Mouse (Mus musculus) midbrain, embryonic 10.5 days (tissue): ENCODE measurements around the gene Olfr1032. TPM values are rescaled to one million over a fixed set of nuclear protein-coding genes. Genes with fewer than 3 reads are reported as not detected.
"Not testable (repeated sequence)": the region's sequence is repeated elsewhere in the genome, so short reads cannot be mapped to it uniquely, and the experiment has no call there.

Source experiments
- DNase-seq: peaks from one replicate; pipeline ENCODE4 v3.0.0-alpha.2; 2017; ENCODE audit warnings: low spot score
- H3K27ac ChIP-seq: fragments of 300-500 bp; sonication (generic); replicated peaks from 2 replicates; pipeline ENCODE4 v1.5.1; 2016; ENCODE audit warnings: mild to moderate bottlenecking
- H3K27me3 ChIP-seq: fragments of 300-500 bp; sonication (generic); 2 replicates; pipeline ENCODE4 v1.6.1; 2016; ENCODE audit warnings: low read depth, mild to moderate bottlenecking; ENCODE audit not compliant: poor library complexity, severe bottlenecking
- H3K36me3 ChIP-seq: fragments of 300-500 bp; sonication (generic); 2 replicates; pipeline ENCODE4 v1.6.1; 2016; ENCODE audit warnings: mild to moderate bottlenecking, moderate library complexity
- H3K4me1 ChIP-seq: fragments of 300-500 bp; sonication (generic); 2 replicates; pipeline ENCODE4 v1.6.1; 2016
- H3K4me3 ChIP-seq: fragments of 300-500 bp; sonication (generic); 2 replicates; pipeline ENCODE4 v1.5.1; 2016; ENCODE audit warnings: mild to moderate bottlenecking, moderate library complexity
- H3K9me3 ChIP-seq: fragments of 300-500 bp; sonication (generic); replicated peaks from 2 replicates; pipeline ENCODE4 v1.6.1; 2016; ENCODE audit warnings: mild to moderate bottlenecking
- WGBS: fragments of 180-500 bp; shearing (Covaris S2); methylation state at CpG from one replicate; pipeline ENCODE4 v1.1.7; 2016; 5-methylcytosine and 5-hydroxymethylcytosine counted together
- polyA plus RNA-seq: library from polyadenylated mRNA; unstranded; fragments of >200 nt; fragmentation: Nextera tagmentation; extraction: Ambion mirVana; gene quantifications from 2 replicates; pipeline ENCODE4 v1.2.1, GENCODE M21; 2016

Olfr1032 gene
- polyA plus RNA-seq: not detected in 2 replicates

- no peak within 1 kb of the TSS for H3K27ac ChIP-seq
- H3K36me3 ChIP-seq: no peaks in the 10 kb centered on the region
- 88% methylated on average over 7 of the region's 7 CpGs for WGBS
- no peak for DNase-seq
- H3K4me1 ChIP-seq: no peaks in the 10 kb centered on the region
- no peak within 1 kb of the TSS for H3K4me3 ChIP-seq
- no peaks in the 10 kb centered on the region for H3K27me3 ChIP-seq
- no peaks in the 10 kb centered on the region for H3K9me3 ChIP-seq
These were observed at the start of gene Olfr1032 for GRCm38 (mm10) chr2:86005240-86005639. TSS of gene Olfr1032 (plus strand) at chr2:86005540.

GRCm38 (mm10) chr2:85973595-85973994, 31.7 kb upstream of the Olfr1032 start, which contains the start of gene Olfr1029:
TSS of gene Olfr1029 (plus strand) at chr2:85973895.
- H3K27me3 ChIP-seq: no peaks in the 10 kb centered on the region
- no peaks in the 10 kb centered on the region for H3K36me3 ChIP-seq
- no peaks in the 10 kb centered on the region for H3K4me1 ChIP-seq
- no peaks in the 10 kb centered on the region for H3K9me3 ChIP-seq
- no peak for DNase-seq
- H3K4me3 ChIP-seq: no peak within 1 kb of the TSS
- H3K27ac ChIP-seq: no peak within 1 kb of the TSS
- WGBS: 89% methylated on average over 2 of the region's 2 CpGs

GRCm38 (mm10) chr2:85978976-85979375, 26.4 kb upstream of the Olfr1032 start, which contains the start of gene Olfr1030:
TSS of gene Olfr1030 (plus strand) at chr2:85979276.
- Histone ChIP-seq H3K27ac (no peak within 1 kb of the TSS), H3K27me3 (no peaks in the 10 kb centered on the region), H3K36me3 (no peaks in the 10 kb centered on the region), H3K9me3 (no peaks in the 10 kb centered on the region), H3K4me3 (no peak within 1 kb of the TSS), H3K4me1 (no peaks in the 10 kb centered on the region)
- 85% methylated on average over 1 of the region's 1 CpGs for WGBS
- no peak for DNase-seq

- Histone ChIP-seq H3K4me1 (no peaks in the 10 kb centered on the region), H3K27ac (no peak within 1 kb of the TSS), H3K36me3 (no peaks in the 10 kb centered on the region), H3K27me3 (no peaks in the 10 kb centered on the region), H3K4me3 (no peak within 1 kb of the TSS), H3K9me3 (no peaks in the 10 kb centered on the region)
- DNase-seq: no peak
- WGBS: 80% methylated on average over 3 of the region's 3 CpGs
These were observed 15.3 kb upstream of the Olfr1032 start, which contains the start of gene Olfr1031 for GRCm38 (mm10) chr2:85990004-85990403. TSS of gene Olfr1031 (plus strand) at chr2:85990304.

- H3K27ac ChIP-seq, H3K4me1 ChIP-seq, H3K27me3 ChIP-seq, H3K9me3 ChIP-seq, H3K36me3 ChIP-seq: not testable (repeated sequence)
- 8% methylated on average over 11 of the region's 11 CpGs for WGBS
- peak within 1 kb of the TSS; percentile 43 for H3K4me3 ChIP-seq
- peak; percentile 14 for DNase-seq
These were observed 15.1 kb downstream of the Olfr1032 start, which contains the start of gene Olfr1033 for GRCm38 (mm10) chr2:86020406-86020805. TSS of gene Olfr1033 (plus strand) at chr2:86020633.

- H3K27ac ChIP-seq, H3K4me3 ChIP-seq, H3K4me1 ChIP-seq, H3K27me3 ChIP-seq, H3K9me3 ChIP-seq, H3K36me3 ChIP-seq, DNase-seq: not testable (repeated sequence)
- 82% methylated on average over 3 of the region's 9 CpGs for WGBS
These were observed 16.2 kb downstream of the Olfr1032 start for GRCm38 (mm10) chr2:86021518-86021917.

- no peak within 1 kb of the TSS for H3K27ac ChIP-seq
- H3K4me3 ChIP-seq: no peak within 1 kb of the TSS
- no peaks in the 10 kb centered on the region for H3K9me3 ChIP-seq
- no peaks in the 10 kb centered on the region for H3K27me3 ChIP-seq
- no peak for DNase-seq
- no peaks in the 10 kb centered on the region for H3K36me3 ChIP-seq
- H3K4me1 ChIP-seq: no peaks in the 10 kb centered on the region
These were observed 40.2 kb downstream of the Olfr1032 start, which contains the start of gene Olfr1034 for GRCm38 (mm10) chr2:86045561-86045960. TSS of gene Olfr1034 (plus strand) at chr2:86045861.

- not testable (repeated sequence) for DNase-seq, H3K4me3 ChIP-seq, H3K4me1 ChIP-seq, H3K36me3 ChIP-seq, H3K27me3 ChIP-seq, H3K27ac ChIP-seq, H3K9me3 ChIP-seq
These were observed 45.4 kb downstream of the Olfr1032 start for GRCm38 (mm10) chr2:86050777-86051176.

Other genes starting within 250 kb of the Olfr1032 start
- gene Olfr1012, start 242.8 kb upstream of the Olfr1032 start, polyA plus RNA-seq: not detected in 2 replicates
- not detected in 2 replicates for gene Olfr1013, start 238.4 kb upstream of the Olfr1032 start, polyA plus RNA-seq
- gene Olfr1014, start 232.8 kb upstream of the Olfr1032 start, polyA plus RNA-seq: not detected in 2 replicates
- not detected in 2 replicates for gene Olfr1015, start 223.5 kb upstream of the Olfr1032 start, polyA plus RNA-seq
- gene Olfr1016, start 203.0 kb upstream of the Olfr1032 start, polyA plus RNA-seq: not detected in 2 replicates
- gene Olfr1018, start 187.1 kb upstream of the Olfr1032 start, polyA plus RNA-seq: not detected in 2 replicates
- gene Olfr1019, start 160.1 kb upstream of the Olfr1032 start, polyA plus RNA-seq: not detected in 2 replicates
- gene Olfr1020, start 158.5 kb upstream of the Olfr1032 start, polyA plus RNA-seq: not detected in 2 replicates
- gene Olfr1022, start 136.9 kb upstream of the Olfr1032 start, polyA plus RNA-seq: not detected in 2 replicates
- gene Olfr1023, start 119.9 kb upstream of the Olfr1032 start, polyA plus RNA-seq: not detected in 2 replicates
- not detected in 2 replicates for gene Olfr1024, start 100.5 kb upstream of the Olfr1032 start, polyA plus RNA-seq
- not detected in 2 replicates for gene Olfr1025-ps1, start 90.3 kb upstream of the Olfr1032 start, polyA plus RNA-seq
- gene Olfr1026, start 84.0 kb upstream of the Olfr1032 start, polyA plus RNA-seq: not detected in 2 replicates
- not detected in 2 replicates for gene Olfr1028, start 55.1 kb upstream of the Olfr1032 start, polyA plus RNA-seq
- not detected in 2 replicates for gene Olfr1029, start 31.6 kb upstream of the Olfr1032 start, polyA plus RNA-seq
- gene Olfr1030, start 26.3 kb upstream of the Olfr1032 start, polyA plus RNA-seq: not detected in 2 replicates
- gene Olfr1031, start 15.2 kb upstream of the Olfr1032 start, polyA plus RNA-seq: not detected in 2 replicates
- gene Olfr1033, start 15.1 kb downstream of the Olfr1032 start, polyA plus RNA-seq: not detected in 2 replicates
- not detected in 2 replicates for gene Olfr1034, start 40.3 kb downstream of the Olfr1032 start, polyA plus RNA-seq
- gene Olfr1036, start 68.5 kb downstream of the Olfr1032 start, polyA plus RNA-seq: not detected in 2 replicates
- gene Olfr1037, start 81.8 kb downstream of the Olfr1032 start, polyA plus RNA-seq: not detected in 2 replicates
- not detected in 2 replicates for gene Olfr1039, start 130.4 kb downstream of the Olfr1032 start, polyA plus RNA-seq
- not detected in 2 replicates for gene Olfr1040, start 141.2 kb downstream of the Olfr1032 start, polyA plus RNA-seq
- gene Olfr1042, start 156.3 kb downstream of the Olfr1032 start, polyA plus RNA-seq: not detected in 2 replicates
- not detected in 2 replicates for gene Olfr1043, start 162.0 kb downstream of the Olfr1032 start, polyA plus RNA-seq
- not detected in 2 replicates for gene Olfr1044, start 172.3 kb downstream of the Olfr1032 start, polyA plus RNA-seq
- gene Olfr52, start 180.1 kb downstream of the Olfr1032 start, polyA plus RNA-seq: not detected in 2 replicates
- gene Olfr1045, start 197.5 kb downstream of the Olfr1032 start, polyA plus RNA-seq: not detected in 2 replicates
- gene Olfr1046, start 213.8 kb downstream of the Olfr1032 start, polyA plus RNA-seq: not detected in 2 replicates
- gene Olfr1047, start 225.9 kb downstream of the Olfr1032 start, polyA plus RNA-seq: not detected in 2 replicates
- gene Olfr1048, start 234.7 kb downstream of the Olfr1032 start, polyA plus RNA-seq: not detected in 2 replicates